Mouse (Mus musculus) limb, embryonic 13.5 days (tissue): ENCODE measurements at regions not wholly inside any gene's neighbourhood (a gene's known extent, or its start where the extent isn't known, plus 50 kb on each side); places are given as distances from the start of the nearest gene placed in this dataset.
A peak's percentile ranks its signal among the peaks of the same experiment; 100 is the strongest.
"Not testable (repeated sequence)": the region's sequence is repeated elsewhere in the genome, so short reads cannot be mapped to it uniquely, and the experiment has no call there.

Source experiments
- ATAC-seq: fragments of 200-750 bp; cut with Nextera tagmentation; 2 replicates; pipeline ENCODE4 v1.8.0; 2017; ENCODE audit warnings: low read depth, moderate number of reproducible peaks, moderate TSS enrichment; ENCODE audit not compliant: low FRiP score
- H3K27ac ChIP-seq: fragments of 300-500 bp; sonication (generic); 2 replicates; pipeline ENCODE4 v1.5.1; 2015; ENCODE audit warnings: inconsistent platforms, mild to moderate bottlenecking, moderate library complexity
- H3K27me3 ChIP-seq: fragments of 300-500 bp; sonication (generic); 2 replicates; pipeline ENCODE4 v1.6.1; 2015; ENCODE audit warnings: mild to moderate bottlenecking, inconsistent platforms
- H3K36me3 ChIP-seq: fragments of 300-500 bp; sonication (generic); 2 replicates; pipeline ENCODE4 v1.6.1; 2015; ENCODE audit warnings: inconsistent platforms, mild to moderate bottlenecking, moderate library complexity
- H3K4me1 ChIP-seq: fragments of 300-500 bp; sonication (generic); 2 replicates; pipeline ENCODE4 v1.6.1; 2015; ENCODE audit warnings: inconsistent platforms
- H3K4me2 ChIP-seq: fragments of 300-500 bp; sonication (generic); replicated peaks from 2 replicates; pipeline ENCODE4 v1.6.1; 2015; ENCODE audit warnings: inconsistent platforms, mild to moderate bottlenecking, moderate library complexity
- H3K4me3 ChIP-seq: fragments of 300-500 bp; sonication (generic); 2 replicates; pipeline ENCODE4 v1.5.1; 2015; ENCODE audit warnings: moderate library complexity, mild to moderate bottlenecking, inconsistent platforms
- H3K9ac ChIP-seq: fragments of 300-500 bp; sonication (generic); 2 replicates; pipeline ENCODE4 v1.6.1; 2015; ENCODE audit warnings: mild to moderate bottlenecking, inconsistent platforms
- H3K9me3 ChIP-seq: fragments of 300-500 bp; sonication (generic); 2 replicates; pipeline ENCODE4 v1.6.1; 2016; ENCODE audit warnings: inconsistent platforms
- WGBS: fragments of 180-500 bp; shearing (Covaris S2); methylation state at CpG from one replicate; pipeline ENCODE4 v1.1.7; 2015; 5-methylcytosine and 5-hydroxymethylcytosine counted together

DNA sequence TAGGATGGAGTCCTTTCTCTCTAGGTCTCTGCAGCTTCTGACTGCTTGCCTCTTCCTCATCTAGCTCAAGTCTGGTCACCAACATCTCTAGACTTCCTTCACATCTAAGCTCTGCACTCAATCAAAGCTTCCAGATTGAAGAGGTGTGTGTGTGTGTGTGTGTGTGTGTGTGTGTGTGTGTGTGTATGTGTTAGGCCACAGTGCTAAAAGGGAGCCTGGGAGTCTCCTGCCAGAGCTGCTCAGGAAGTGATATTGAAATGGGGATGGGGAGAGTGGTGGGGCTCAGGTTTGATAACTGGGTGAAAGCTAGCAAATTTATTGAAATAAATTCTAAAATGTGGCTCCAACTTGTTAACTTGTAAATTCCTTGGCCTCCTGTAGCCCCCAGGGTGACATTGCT, 73.3 kb downstream of the Gm31371 start:
- peaks cover 11% of the 10 kb centered on the region for H3K9me3 ChIP-seq
- not testable (repeated sequence) for H3K27ac ChIP-seq, H3K36me3 ChIP-seq, H3K4me2 ChIP-seq, H3K9ac ChIP-seq, H3K4me1 ChIP-seq, H3K27me3 ChIP-seq, H3K4me3 ChIP-seq, ATAC-seq

DNA sequence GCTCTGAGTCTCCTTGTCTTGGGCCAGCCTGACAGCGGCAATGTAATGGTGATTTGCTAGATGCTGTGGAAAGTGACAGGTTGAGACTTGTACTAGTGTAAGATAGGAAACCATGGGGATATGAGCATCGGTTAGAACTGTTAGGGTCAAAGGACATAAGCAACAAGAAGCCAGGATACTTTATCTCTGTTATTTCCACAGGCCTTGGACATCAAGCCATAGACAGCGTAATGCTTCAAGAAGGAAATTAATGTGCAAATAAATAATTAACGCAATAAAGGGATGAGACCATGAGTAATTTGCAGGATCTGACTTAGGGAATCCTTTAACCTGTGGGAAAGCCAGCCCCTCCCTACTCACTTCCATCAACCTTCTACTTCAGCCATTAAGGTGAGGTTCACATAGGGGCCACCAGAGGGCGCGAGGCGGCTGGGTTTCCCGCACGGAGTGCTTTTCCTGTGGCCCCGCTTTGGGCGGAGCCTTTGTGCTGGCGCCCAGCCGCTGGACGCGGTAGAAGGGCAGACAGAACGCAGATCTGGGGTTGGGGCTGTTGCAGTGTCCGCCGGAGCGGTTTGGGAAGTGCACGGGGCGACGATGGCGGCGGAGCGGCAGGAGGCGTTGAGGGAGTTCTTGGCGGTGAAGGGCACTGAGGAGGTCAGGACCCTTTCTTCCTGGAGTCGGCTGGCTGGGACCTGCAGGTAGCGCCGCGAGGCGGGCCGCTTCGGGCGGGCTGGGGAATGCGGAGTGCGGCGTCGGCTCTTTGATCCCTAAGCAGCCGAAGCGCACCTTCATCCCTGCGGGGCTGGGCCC, 76.5 kb downstream of the Gm31371 start:
- H3K27ac ChIP-seq: no peak overlapping the region
- WGBS: 8% methylated on average over 37 of the region's 42 CpGs

DNA sequence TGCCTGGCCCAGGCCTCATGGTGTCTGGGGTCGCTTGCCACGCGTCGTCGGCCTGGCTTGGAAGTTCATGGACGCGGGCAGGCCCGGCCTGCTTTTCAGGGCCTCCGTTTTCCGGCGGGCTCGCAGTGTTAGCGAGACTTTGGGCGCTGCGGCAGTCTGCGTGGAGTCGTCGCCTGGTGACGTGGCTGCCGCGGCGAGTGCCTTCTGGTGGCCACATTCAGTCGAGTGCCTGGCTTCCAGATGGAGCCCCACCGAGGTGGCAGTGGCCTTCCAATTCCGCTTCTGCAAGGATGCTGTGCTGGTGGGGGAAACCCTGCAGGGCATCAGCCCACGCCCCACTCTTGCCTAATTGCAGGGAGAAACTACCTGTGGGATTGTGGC, 77.1 kb downstream of the Gm31371 start:
- not testable (repeated sequence) for H3K27ac ChIP-seq, H3K27me3 ChIP-seq, H3K4me1 ChIP-seq
- Histone ChIP-seq H3K4me2 (peak overlapping the region; percentile 71), H3K4me3 (peak overlapping the region; percentile 55), H3K9ac (peak overlapping the region; percentile 75), H3K36me3 (peaks cover 19% of the 10 kb centered on the region), H3K9me3 (peaks cover 15% of the 10 kb centered on the region)
- peak; percentile 75; the same call in 1 of the 2 replicates for ATAC-seq
- WGBS: 19% methylated on average over 26 of the region's 26 CpGs

More for the DNA sequence above, 76.5 kb downstream of the Gm31371 start:
- peak; percentile 93 for ATAC-seq
- Histone ChIP-seq H3K9me3 (peaks cover 15% of the 10 kb centered on the region), H3K36me3 (peaks cover 19% of the 10 kb centered on the region), H3K4me3 (peak overlapping the region; percentile 55), H3K4me1 (no peaks in the 10 kb centered on the region), H3K4me2 (peak overlapping the region; percentile 71), H3K9ac (peak overlapping the region; percentile 75), H3K27me3 (no peaks in the 10 kb centered on the region)

DNA sequence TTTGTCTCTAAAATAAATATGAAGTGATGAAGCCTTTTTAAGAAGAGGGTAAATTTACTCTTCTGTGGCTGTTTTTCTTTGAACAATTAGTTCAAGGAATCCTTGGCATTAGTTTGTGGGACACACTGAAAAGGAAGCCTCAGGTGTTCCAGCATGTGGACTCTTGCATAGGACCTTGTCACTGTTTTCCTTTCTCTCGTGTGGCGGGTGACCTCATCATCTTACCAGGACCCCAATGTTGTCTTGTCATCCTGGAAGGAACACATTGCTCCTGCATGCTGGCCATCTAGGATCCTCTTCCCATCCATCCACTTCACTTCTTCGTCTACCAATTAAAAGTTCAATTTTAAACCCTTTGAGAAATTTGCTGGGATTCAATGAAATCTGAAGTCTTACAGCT, 104.9 kb downstream of the Gm31371 start:
- not testable (repeated sequence) for H3K4me1 ChIP-seq, ATAC-seq

DNA sequence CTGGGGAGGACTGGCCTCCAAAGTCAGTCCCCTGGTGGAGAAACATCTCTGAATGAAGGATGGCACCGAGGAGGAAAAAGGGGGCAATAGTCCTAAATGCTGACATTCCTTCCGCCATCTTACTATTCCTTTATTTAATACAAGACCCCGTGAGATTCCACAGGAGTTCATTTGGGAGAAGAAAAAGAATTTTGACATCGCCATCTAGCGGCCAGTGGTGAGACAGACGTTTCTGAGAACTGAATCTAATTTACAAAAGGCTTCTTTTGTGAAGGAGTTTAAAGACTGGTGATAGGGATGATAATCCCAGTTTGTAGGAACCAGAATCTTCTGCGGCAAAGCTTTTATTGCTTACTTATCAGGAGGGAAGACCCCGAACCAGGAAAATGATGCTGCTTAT, 107.8 kb downstream of the Gm31371 start:
- WGBS: 70% methylated on average over 8 of the region's 8 CpGs
- H3K4me2 ChIP-seq, H3K9ac ChIP-seq, ATAC-seq, H3K9me3 ChIP-seq, H3K27ac ChIP-seq, H3K4me1 ChIP-seq, H3K4me3 ChIP-seq, H3K27me3 ChIP-seq: not testable (repeated sequence)
- H3K36me3 ChIP-seq: peaks cover 24% of the 10 kb centered on the region

More for the DNA sequence above, 104.9 kb downstream of the Gm31371 start:
- H3K9me3 ChIP-seq, H3K27me3 ChIP-seq, H3K9ac ChIP-seq, H3K4me2 ChIP-seq, H3K4me3 ChIP-seq, H3K27ac ChIP-seq: not testable (repeated sequence)
- H3K36me3 ChIP-seq: peaks cover 21% of the 10 kb centered on the region
- 80% methylated on average over 3 of the region's 3 CpGs for WGBS

DNA sequence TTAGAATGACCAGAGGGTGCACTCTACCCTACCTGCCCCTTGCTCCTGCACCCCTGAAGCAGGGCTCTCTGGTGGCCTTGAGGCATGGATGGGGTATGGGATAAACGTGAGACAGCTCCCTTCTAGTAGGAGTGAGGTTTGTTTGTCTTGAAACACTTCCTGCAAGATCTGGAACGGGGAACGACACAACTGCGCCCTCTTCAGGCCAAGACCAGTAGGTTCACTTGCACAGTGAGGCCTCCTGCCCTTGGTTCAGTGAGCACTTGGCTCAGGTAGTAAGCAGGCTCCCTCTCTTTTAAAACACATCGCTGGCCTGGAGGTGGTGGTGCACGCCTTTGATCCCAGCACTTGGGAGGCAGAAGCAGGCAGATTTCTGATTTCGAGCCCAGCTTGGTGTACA, 110.1 kb downstream of the Gm31371 start:
- 83% methylated on average over 7 of the region's 7 CpGs for WGBS
- not testable (repeated sequence) for H3K4me2 ChIP-seq, ATAC-seq, H3K27me3 ChIP-seq, H3K9me3 ChIP-seq, H3K27ac ChIP-seq, H3K4me1 ChIP-seq, H3K9ac ChIP-seq, H3K4me3 ChIP-seq
- H3K36me3 ChIP-seq: peaks cover 27% of the 10 kb centered on the region

DNA sequence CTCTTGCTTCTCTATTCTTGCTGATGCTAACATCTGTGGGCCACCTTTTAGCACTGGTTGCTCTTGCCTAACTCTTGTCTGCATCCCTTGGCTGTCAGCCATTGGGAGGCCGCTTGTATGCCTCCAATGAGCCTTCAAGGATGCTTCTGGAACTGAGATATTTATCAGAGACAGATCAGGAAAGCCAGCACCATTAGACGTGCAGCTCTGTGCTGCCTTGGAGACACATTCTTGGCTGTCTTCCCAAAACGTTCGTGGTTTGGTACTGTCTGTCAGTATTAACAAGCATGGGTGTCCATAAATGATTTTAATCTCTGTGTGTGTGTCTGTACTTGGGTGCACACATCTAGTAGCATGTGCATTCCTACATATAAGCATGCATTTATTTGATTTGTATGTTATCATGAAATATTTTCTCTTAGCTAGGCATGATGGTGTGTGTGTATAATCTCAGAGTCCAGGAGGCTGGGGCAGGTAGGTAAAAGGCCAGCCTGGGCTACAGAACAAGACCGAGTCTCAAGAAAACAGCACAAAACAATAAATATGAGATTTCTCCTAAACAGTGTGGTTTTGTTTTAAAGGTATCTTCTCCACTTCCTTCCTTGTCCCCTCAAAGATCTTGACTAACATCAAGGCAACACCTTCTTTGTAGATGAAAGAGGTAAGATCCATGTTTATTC, 111.4 kb downstream of the Gm31371 start:
- H3K4me3 ChIP-seq, H3K4me2 ChIP-seq, H3K9ac ChIP-seq, H3K4me1 ChIP-seq, H3K9me3 ChIP-seq, H3K27me3 ChIP-seq, ATAC-seq, H3K27ac ChIP-seq: not testable (repeated sequence)
- peaks cover 27% of the 10 kb centered on the region for H3K36me3 ChIP-seq
- WGBS: 79% methylated on average over 5 of the region's 5 CpGs

DNA sequence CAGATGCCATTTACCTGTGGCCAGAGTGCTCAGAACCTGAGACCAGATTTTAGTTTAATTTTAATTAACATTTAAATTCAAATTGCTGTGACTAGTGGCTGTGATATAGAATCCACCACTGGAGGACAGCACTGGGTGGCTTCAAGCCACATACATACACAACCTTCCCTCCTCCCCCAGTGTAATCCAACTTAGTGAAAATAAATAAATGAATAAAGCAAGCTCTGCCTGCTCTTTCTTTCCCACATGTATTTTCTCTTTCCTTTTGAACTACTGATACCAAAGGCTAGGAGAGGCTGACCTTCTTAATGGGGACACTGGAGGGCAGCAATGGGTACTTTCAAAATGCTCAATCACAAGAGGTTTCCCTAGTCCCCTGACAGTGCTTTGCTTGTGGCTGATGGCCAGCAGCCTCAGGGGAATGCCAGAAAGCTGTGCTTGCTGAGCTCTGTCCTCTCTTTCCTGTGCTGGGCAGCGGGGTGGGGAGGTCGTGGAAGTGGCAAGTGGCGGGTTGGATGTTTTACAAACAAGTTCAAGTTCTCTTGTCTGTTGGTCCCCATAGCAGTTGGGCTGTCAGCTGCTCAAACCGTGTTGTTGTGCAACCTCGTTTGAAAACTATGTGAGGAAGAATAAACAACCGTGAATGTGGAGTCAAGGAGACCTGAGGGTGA, 112.4 kb downstream of the Gm31371 start:
- H3K4me3 ChIP-seq, H3K9me3 ChIP-seq, H3K4me2 ChIP-seq, ATAC-seq, H3K27me3 ChIP-seq, H3K27ac ChIP-seq, H3K4me1 ChIP-seq, H3K9ac ChIP-seq: not testable (repeated sequence)
- H3K36me3 ChIP-seq: peaks cover 21% of the 10 kb centered on the region
- whole genome bisulfite sequencing: 91% methylated on average over 6 of the region's 6 CpGs

DNA sequence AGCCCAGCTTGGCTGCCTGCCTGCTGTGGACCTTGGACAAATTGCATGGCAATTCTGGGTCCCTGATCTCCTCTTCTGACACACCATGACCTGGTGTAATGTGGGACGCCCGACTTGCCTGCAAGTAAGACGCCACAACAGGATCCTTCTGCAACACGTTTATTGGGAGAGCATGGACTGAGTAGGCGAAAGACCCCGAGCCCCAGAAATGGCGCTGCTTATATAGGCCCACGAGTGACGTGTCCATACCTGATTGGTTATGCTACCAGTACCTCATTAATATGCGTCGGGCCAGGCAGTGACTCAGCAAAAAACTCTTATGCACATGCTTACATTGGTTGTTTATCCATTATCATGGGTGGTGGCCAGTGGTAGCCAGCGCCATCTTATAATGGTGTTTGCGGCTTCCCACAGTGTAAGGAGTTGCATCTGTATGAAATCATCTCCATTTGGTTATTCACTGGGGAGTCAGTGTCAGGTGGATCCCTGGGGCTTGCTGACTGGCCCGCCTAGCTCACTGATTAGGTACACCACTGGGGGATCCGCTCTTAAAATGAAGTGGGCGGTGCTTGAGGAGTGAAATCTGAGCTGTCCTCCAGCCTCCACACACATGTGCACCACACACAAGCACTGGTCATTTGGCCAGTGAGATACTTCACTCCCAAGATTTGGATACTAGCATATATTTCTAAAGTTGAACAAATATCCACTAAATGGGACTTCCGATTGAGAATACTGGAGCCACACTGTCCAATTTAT, 113.1 kb downstream of the Gm31371 start:
- ATAC-seq, H3K9me3 ChIP-seq, H3K4me3 ChIP-seq, H3K27ac ChIP-seq, H3K4me2 ChIP-seq, H3K27me3 ChIP-seq, H3K4me1 ChIP-seq, H3K9ac ChIP-seq: not testable (repeated sequence)
- 88% methylated on average over 17 of the region's 17 CpGs for WGBS
- H3K36me3 ChIP-seq: peaks cover 21% of the 10 kb centered on the region

DNA sequence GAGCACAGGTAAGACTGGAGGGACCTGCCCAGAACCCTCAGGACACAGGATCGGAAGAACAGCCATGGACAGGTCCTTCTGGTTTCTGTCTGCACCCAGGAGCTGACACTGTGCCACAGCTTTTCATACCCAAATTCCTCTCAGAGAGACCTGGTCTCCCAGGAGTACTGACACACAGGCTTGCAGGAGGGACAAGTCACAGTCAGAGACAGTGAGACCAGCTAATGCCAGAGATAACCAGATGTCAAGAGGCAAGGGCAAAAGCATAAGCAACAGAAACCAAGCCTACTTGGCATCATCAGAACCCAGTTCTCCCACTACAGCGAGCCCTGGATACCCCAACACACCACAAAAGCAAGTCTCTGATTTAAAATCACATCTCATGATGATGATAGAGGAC, 122.3 kb downstream of the Gm31371 start:
- not testable (repeated sequence) for H3K9me3 ChIP-seq
- 67% methylated on average over 1 of the region's 2 CpGs for WGBS

DNA sequence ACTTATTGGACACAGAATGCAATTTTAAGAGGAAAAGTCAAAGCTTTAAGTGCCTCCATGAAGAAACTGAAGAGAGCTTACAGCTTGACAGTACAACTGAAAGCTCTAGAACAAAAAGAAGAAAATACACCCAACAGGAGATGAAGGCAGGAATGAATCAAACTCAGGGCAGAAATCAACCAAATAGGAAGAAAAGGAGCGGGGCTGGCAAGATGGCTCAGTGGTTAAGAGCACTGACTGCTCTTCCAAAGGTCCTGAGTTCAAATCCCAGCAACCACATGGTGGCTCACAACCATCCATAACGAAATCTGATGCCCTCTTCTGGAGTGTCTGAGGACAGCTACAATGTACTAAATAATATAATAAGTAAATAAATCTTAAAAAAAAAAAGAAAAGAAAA, 124.8 kb downstream of the Gm31371 start:
- 66% methylated on average over 2 of the region's 2 CpGs for WGBS
- not testable (repeated sequence) for ATAC-seq, H3K36me3 ChIP-seq, H3K4me2 ChIP-seq, H3K27ac ChIP-seq, H3K27me3 ChIP-seq, H3K9me3 ChIP-seq, H3K4me1 ChIP-seq, H3K4me3 ChIP-seq, H3K9ac ChIP-seq

More for the DNA sequence above, 122.3 kb downstream of the Gm31371 start:
- H3K4me1 ChIP-seq, H3K9ac ChIP-seq, H3K27ac ChIP-seq, ATAC-seq, H3K27me3 ChIP-seq, H3K4me2 ChIP-seq, H3K36me3 ChIP-seq, H3K4me3 ChIP-seq: not testable (repeated sequence)

DNA sequence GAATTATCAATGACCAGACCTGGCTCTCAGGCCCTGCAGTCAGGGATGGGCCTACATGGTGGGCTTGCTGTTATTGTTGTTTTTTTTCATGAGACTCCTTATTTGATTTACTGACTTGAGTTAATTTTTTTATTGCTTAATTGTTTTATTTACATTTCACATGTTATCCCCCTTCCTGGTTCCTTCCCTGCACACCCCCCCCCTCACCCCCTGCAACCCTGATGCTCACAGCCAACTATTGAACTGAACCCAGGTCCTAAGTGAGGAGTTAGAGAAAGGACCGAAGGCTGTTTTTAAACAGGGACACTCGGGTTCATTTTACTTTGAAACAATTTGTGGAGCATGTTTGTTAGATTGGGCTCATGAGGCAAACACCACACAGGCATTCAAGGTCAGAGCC, 126.9 kb downstream of the Gm31371 start:
- not testable (repeated sequence) for H3K36me3 ChIP-seq, H3K27me3 ChIP-seq, ATAC-seq, H3K9me3 ChIP-seq, H3K4me2 ChIP-seq, H3K9ac ChIP-seq, H3K27ac ChIP-seq, H3K4me1 ChIP-seq, H3K4me3 ChIP-seq
- WGBS: 89% methylated on average over 2 of the region's 2 CpGs
